Mouse (Mus musculus) ES-E14 (cell line): Measurements from ENCODE around the gene Apeh. TPM values are rescaled to one million over a fixed set of nuclear protein-coding genes. Genes with fewer than 3 reads are reported as not detected.

ENCODE experiments used
- DNase-seq: peaks from one replicate; pipeline ENCODE4 v3.0.0-alpha.2; 2013; ENCODE audit warnings: low read depth, low spot score
- H3K27ac ChIP-seq: 2 replicates; pipeline ENCODE4 v1.5.1; 2012; ENCODE audit warnings: low read depth, mild to moderate bottlenecking, low read length, moderate library complexity, mixed read lengths; ENCODE audit not compliant: poor library complexity, insufficient read depth, severe bottlenecking
- H3K36me3 ChIP-seq: 2 replicates; pipeline ENCODE4 v1.6.1; 2012; ENCODE audit warnings: mild to moderate bottlenecking, low read length, moderate library complexity, mixed read lengths; ENCODE audit not compliant: control insufficient read depth, poor library complexity, insufficient read depth, severe bottlenecking
- H3K4me1 ChIP-seq, 2 experiments: fragments of 150-350 bp in 1 of 2; sonication (generic) in 1 of 2; 2 replicates each; pipeline ENCODE4 v1.6.1; 2012; ENCODE audit warnings: low read length in 2 of 2, mild to moderate bottlenecking in 1 of 2, mixed read lengths in 1 of 2; ENCODE audit not compliant: control insufficient read depth in 2 of 2, insufficient read depth in 2 of 2, poor library complexity in 1 of 2
- H3K4me3 ChIP-seq, 2 experiments: fragments of 150-350 bp in 1 of 2; sonication (generic) in 1 of 2; 2 replicates each; pipeline ENCODE4 v1.5.1; 2012; ENCODE audit warnings: low read length in 2 of 2, low read depth in 1 of 2, mild to moderate bottlenecking in 1 of 2, mixed read lengths in 1 of 2; ENCODE audit not compliant: insufficient read depth in 1 of 2, poor library complexity in 1 of 2, severe bottlenecking in 1 of 2
- H3K9ac ChIP-seq: 2 replicates; pipeline ENCODE4 v1.6.1; 2012; ENCODE audit warnings: low read depth, mild to moderate bottlenecking, low read length, mixed read lengths; ENCODE audit not compliant: poor library complexity, insufficient read depth, severe bottlenecking
- H3K9me3 ChIP-seq: fragments of 150-350 bp; sonication (generic); 2 replicates; pipeline ENCODE4 v1.6.1; 2012; ENCODE audit warnings: low read depth, mild to moderate bottlenecking, low read length; ENCODE audit not compliant: control insufficient read depth, insufficient read depth
- CHD2 ChIP-seq: IDR thresholded peaks from 2 replicates; pipeline ENCODE4 v1.6.1; 2014; ENCODE audit warnings: mild to moderate bottlenecking, low read depth, low read length, inconsistent platforms
- HCFC1 ChIP-seq: IDR thresholded peaks from 2 replicates; pipeline ENCODE4 v1.6.1; 2012; ENCODE audit warnings: low read length, inconsistent platforms, borderline replicate concordance; ENCODE audit not compliant: insufficient read depth
- MAFK ChIP-seq: IDR thresholded peaks from 2 replicates; pipeline ENCODE4 v1.6.1; 2014; ENCODE audit warnings: mild to moderate bottlenecking, low read depth, low read length, inconsistent platforms; ENCODE audit not compliant: insufficient read depth
- ZC3H11A ChIP-seq: IDR thresholded peaks from 2 replicates; pipeline ENCODE4 v1.6.1; 2012; ENCODE audit warnings: low read depth, mild to moderate bottlenecking, inconsistent platforms, low read length, borderline replicate concordance
- ZNF384 ChIP-seq: IDR thresholded peaks from 2 replicates; pipeline ENCODE4 v1.6.1; 2012; ENCODE audit warnings: low read depth, low read length, inconsistent platforms
- in situ Hi-C, 2 experiments: fragments of 600-800 bp; cut with MboI; formaldehyde crosslinking; loops; one replicate each; pipeline ENCODE4 v1.15.1; 2025; ENCODE audit warnings: low sequenced_read_pairs in 2 of 2, inconsistent platforms in 1 of 2; ENCODE audit not compliant: unreplicated experiment in 2 of 2
- total RNA-seq: library from RNA; depleted of rRNA; stranded (reverse); fragments of 300-350 nt; gene quantifications from 2 replicates; pipeline ENCODE4 v1.2.3, GENCODE M21; 2012

The Apeh gene
- total RNA-seq, 1 experiment = 37.3 TPM

- Histone ChIP-seq H3K9ac (no peak overlapping the region; the same call in 1 of the 2 replicates), H3K9me3 (no peaks in the 10 kb centered on the region), H3K4me3 (no peak overlapping the region), H3K4me1 (peaks cover 0 to 12% of the 10 kb centered on the region in 2 experiments; a peak in 2 of 4 replicates), H3K36me3 (no peaks in the 10 kb centered on the region), H3K27ac (no peak overlapping the region)
- DNase-seq = no peak
- TF ChIP-seq HCFC1 (no peak), CHD2 (no peak), MAFK (no peak), ZC3H11A (no peak), ZNF384 (no peak)
- in situ Hi-C loops = loop anchor here in 1 of 2 experiments (5.0 kb wide), 1 partner anchor 93 kb away; the partner anchor contains the start of gene Bsn
These were observed 5.2 kb upstream of the Apeh start for GRCm38 (mm10) chr9:108099619-108100018.

- Histone ChIP-seq H3K9me3 (no peaks in the 10 kb centered on the region), H3K9ac (no peak overlapping the region), H3K27ac (no peak overlapping the region), H3K4me1 (peaks cover 0 to 17% of the 10 kb centered on the region in 2 experiments; a peak in 2 of 4 replicates), H3K4me3 (no peak overlapping the region), H3K36me3 (peaks cover 16% of the 10 kb centered on the region; the same call in 1 of the 2 replicates)
- in situ Hi-C loops = loop anchor here in 1 of 2 experiments (5.0 kb wide), 1 partner anchor 96 kb away; the partner anchor contains the start of gene Bsn
- no peak for DNase-seq
- no peak for TF ChIP-seq HCFC1
- no peak for TF ChIP-seq CHD2
- TF ChIP-seq ZNF384 = no peak
- TF ChIP-seq MAFK = no peak
These were observed 1.7 kb upstream of the Apeh start for GRCm38 (mm10) chr9:108095949-108096712.

GRCm38 (mm10) chr9:108095518-108095917 is 1.1 kb upstream of the Apeh start:
- DNase-seq = no peak

GRCm38 (mm10) chr9:108094998-108095411 is 599 bp upstream of the Apeh start:
- TF ChIP-seq ZC3H11A (no peak), MAFK (no peak), ZNF384 (no peak), HCFC1 (no peak), CHD2 (no peak)
- DNase-seq = no peak
- peak overlapping the region; percentile 60; the same call in 1 of the 2 replicates for H3K9ac ChIP-seq
- in situ Hi-C loops = loop anchor here in 1 of 2 experiments (5.0 kb wide), 1 partner anchor 97 kb away; the partner anchor contains the start of gene Bsn
- H3K36me3 ChIP-seq = peaks cover 24% of the 10 kb centered on the region; the same call in 1 of the 2 replicates
- H3K9me3 ChIP-seq = no peaks in the 10 kb centered on the region
- no peak overlapping the region for H3K27ac ChIP-seq
- peak overlapping the region; percentile 63 to 99 for H3K4me3 ChIP-seq
- H3K4me1 ChIP-seq = peaks cover 0 to 17% of the 10 kb centered on the region in 2 experiments; a peak in 2 of 4 replicates

More at GRCm38 (mm10) chr9:108095518-108095917, 1.1 kb upstream of the Apeh start:
- H3K36me3 ChIP-seq = peaks cover 19% of the 10 kb centered on the region; the same call in 1 of the 2 replicates
- H3K4me3 ChIP-seq = peak overlapping the region in 1 of 2 experiments; percentile 99; a peak in 2 of 4 replicates
- H3K27ac ChIP-seq = no peak overlapping the region
- peaks cover 0 to 17% of the 10 kb centered on the region in 2 experiments; a peak in 2 of 4 replicates for H3K4me1 ChIP-seq
- TF ChIP-seq MAFK (no peak), CHD2 (no peak), ZC3H11A (peak; percentile 47; the same call in 1 of the 2 replicates), HCFC1 (no peak), ZNF384 (no peak)
- no peak overlapping the region for H3K9ac ChIP-seq
- H3K9me3 ChIP-seq = no peaks in the 10 kb centered on the region
- in situ Hi-C loops = loop anchor here in 1 of 2 experiments (5.0 kb wide), 1 partner anchor 97 kb away; the partner anchor contains the start of gene Bsn
